Mouse (Mus musculus): ENCODE results near the gene B3gnt8. TPM values are rescaled to one million over a fixed set of nuclear protein-coding genes. Genes with fewer than 3 reads are reported as not detected.

Gene B3gnt8
- total RNA-seq, 2 experiments from 2014 or later: 0.65 to 0.68 TPM

- Histone ChIP-seq H3K27ac (no peak overlapping the region), H3K4me3 (no peak overlapping the region)
- no peak for TF ChIP-seq CTCF (IDR thresholded peaks at IDR 0.05)
- intact Hi-C loops (cut with DNase I): no loop called here
- DNase-seq (ENCODE audit: extremely low spot score in 1 of 2, low spot score in 2 of 2): no peak
Observed at GRCm38 (mm10) chr7:25645074-25645473, 18.6 kb downstream of the B3gnt8 start.

GRCm38 (mm10) chr7:25647574-25648123 lies 21.2 kb downstream of the B3gnt8 start:
- Histone ChIP-seq H3K4me3 (no peak overlapping the region), H3K27ac (no peak overlapping the region)
- TF ChIP-seq CTCF (IDR thresholded peaks at IDR 0.05): peak; percentile 1; the same call in 1 of the 2 replicates
- intact Hi-C loops (cut with DNase I): no loop called here
- no peak for DNase-seq (ENCODE audit: extremely low spot score in 1 of 2, low spot score in 2 of 2)

DNA sequence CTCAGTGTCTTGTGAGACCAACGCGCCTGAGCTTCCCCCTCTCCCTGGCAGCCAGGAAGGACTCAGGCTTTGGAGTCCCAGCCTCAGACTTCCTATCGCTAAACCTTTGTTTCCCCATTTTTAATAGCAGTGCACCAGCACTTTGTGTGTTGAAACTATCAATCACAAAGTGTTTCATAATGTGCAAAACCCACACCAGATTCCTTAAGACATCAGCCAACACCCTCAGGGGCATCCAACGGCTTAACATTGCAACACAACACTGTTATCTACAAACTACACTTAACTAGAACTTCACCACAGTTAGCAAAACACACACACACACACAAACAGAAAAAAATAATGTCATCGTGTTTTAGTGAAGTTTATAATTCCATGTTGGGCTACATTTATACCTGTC lies 23.4 kb downstream of the B3gnt8 start:
- Histone ChIP-seq H3K27ac (no peak overlapping the region), H3K4me3 (no peak overlapping the region)
- TF ChIP-seq CTCF (IDR thresholded peaks at IDR 0.05): no peak
- no peak for DNase-seq (ENCODE audit: extremely low spot score in 1 of 2, low spot score in 2 of 2)
- intact Hi-C loops (cut with DNase I): no loop called here

DNA sequence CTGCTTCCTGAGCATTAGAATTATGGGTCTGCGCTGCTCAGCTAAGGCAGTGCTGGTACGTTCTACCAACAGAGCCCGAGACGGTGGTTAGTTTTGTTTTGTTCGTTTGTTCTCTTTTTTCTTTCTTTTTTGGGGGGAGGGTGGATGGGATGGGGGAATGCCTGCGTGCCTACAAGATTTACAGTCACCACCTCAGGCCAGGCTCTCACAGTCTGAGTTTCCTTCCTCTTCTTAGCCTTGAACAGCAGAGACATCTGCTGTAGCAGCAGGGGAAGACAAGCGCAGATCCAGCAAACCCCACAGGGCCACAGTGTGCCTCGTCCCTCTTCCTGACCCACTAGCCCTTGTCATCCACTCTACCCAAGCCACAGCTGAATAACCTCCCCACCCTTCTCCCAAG lies 24.8 kb downstream of the B3gnt8 start:
- Histone ChIP-seq H3K27ac (no peak overlapping the region), H3K4me3 (no peak overlapping the region)
- no peak for TF ChIP-seq CTCF (IDR thresholded peaks at IDR 0.05)
- intact Hi-C loops (cut with DNase I): no loop called here
- DNase-seq (ENCODE audit: extremely low spot score in 1 of 2, low spot score in 2 of 2): no peak

DNA sequence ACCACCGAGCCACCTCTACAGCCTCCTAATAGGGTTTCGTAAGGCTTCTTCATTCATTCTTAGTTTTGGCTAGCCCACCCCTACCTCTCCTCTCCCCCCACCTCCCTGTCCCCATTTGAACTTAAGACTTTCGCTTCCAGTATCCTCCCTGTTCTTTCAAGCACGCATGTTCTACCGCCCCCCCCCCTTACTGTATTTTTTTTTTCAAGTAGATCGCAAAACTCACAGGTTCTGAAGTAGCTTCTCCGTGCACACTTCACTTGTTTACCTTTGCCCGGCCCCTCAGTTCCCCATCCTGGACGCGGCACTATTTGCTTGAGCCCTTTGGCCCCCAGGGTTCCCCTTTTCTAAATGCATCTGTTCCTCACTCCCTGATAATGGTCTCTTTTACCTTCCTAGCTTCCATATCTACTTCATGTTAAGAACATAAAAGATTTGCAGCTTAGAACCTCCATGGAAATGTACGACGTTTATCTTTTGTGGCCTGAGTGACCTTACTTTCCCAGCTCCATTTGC lies 25.8 kb downstream of the B3gnt8 start:
- no peak for TF ChIP-seq CTCF (IDR thresholded peaks at IDR 0.05)
- intact Hi-C loops (cut with DNase I): no loop called here
- no peak for DNase-seq (ENCODE audit: extremely low spot score in 1 of 2, low spot score in 2 of 2)
- no peak overlapping the region for H3K4me3 ChIP-seq
- no peak overlapping the region for H3K27ac ChIP-seq

DNA sequence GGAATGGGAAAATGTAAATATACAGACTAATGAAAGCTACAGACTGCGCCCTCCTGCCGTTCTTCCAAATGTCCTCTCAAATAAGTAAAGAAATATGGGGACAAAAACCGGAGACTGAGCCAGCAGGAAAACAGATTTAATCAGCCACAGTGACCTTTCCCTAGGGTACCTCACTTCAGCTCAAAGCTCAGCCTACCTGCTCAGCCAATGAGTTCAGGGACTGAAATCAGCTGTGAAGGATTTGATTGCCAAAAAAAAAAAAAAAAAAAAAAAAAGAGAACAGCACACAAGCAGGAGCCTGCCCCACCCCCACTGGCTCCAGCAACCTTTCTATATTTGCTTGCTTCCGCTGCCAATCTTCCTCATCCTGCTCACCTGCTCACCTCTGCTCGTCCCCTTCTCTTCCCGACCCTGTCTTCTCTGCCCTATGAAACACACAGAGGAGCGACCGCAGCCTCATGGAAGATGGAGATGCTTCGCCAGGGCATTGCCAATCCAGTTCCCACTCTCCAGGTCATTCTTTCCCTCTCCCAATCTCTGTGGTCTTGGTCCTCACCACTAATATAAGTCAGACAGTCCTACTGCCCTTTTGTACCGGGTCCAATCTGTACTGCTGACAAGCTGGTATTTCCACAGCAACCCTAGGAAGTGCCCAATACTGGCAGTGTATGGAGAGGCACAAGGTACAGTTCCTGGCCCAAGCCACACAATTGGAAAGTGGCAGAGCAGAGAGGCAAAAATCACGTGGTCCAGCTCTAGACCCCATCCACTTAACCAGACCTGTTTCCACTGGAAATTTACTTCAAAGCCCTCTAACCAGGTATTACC lies 29.4 kb downstream of the B3gnt8 start:
- Histone ChIP-seq H3K4me3 (no peak overlapping the region), H3K27ac (no peak overlapping the region)
- no peak for DNase-seq (ENCODE audit: extremely low spot score in 1 of 2, low spot score in 2 of 2)
- intact Hi-C loops (cut with DNase I): no loop called here
- no peak for TF ChIP-seq CTCF (IDR thresholded peaks at IDR 0.05)

GRCm38 (mm10) chr7:25657785-25658184 lies 31.3 kb downstream of the B3gnt8 start:
- intact Hi-C loops (cut with DNase I): no loop called here
- DNase-seq (ENCODE audit: extremely low spot score in 1 of 2, low spot score in 2 of 2): no peak
- H3K4me3 ChIP-seq: peak overlapping the region; percentile 57
- TF ChIP-seq CTCF (IDR thresholded peaks at IDR 0.05): no peak
- H3K27ac ChIP-seq: peak overlapping the region; percentile 92; the same call in 1 of the 2 replicates

- H3K4me3 ChIP-seq: peak within 1 kb of the TSS; percentile 57
- peak within 1 kb of the TSS; percentile 92 for H3K27ac ChIP-seq
- TF ChIP-seq CTCF (IDR thresholded peaks at IDR 0.05): no peak
- intact Hi-C loops (cut with DNase I): loop anchor here (1.0 kb wide), 1 partner anchor 17 kb away; no protein-coding TSS in a partner anchor
- DNase-seq (ENCODE audit: extremely low spot score in 1 of 2, low spot score in 2 of 2): peak; percentile 98 to 99
Observed at GRCm38 (mm10) chr7:25658657-25659472, 32.4 kb downstream of the B3gnt8 start, which contains the start of the genes Bckdha and Exosc5. TSS of gene Bckdha (minus strand) at chr7:25658981. TSS of gene Exosc5 (plus strand) at chr7:25659164.

DNA sequence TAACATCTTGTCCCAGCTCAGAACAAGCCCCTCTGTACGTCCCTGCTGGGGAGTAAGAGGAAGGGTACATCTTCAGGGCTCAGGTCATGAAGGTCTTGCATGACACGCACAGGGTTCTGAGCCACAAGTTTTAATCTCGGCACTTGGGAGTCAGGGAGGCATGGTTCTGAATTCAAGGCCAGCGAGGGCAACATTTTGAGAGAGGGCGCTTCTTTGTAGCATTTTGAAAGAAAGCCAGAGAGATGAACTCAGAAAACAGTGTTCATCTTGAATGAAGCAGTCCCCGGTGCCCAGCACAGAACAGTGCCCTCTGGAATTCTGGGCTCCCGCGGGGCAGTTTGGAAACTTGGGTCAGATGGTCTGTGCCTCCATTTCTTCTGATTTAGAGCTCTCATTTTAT lies 39.9 kb downstream of the B3gnt8 start:
- H3K27ac ChIP-seq: no peak overlapping the region
- no peak for TF ChIP-seq CTCF (IDR thresholded peaks at IDR 0.05)
- no peak for DNase-seq (ENCODE audit: extremely low spot score in 1 of 2, low spot score in 2 of 2)
- no peak overlapping the region for H3K4me3 ChIP-seq
- intact Hi-C loops (cut with DNase I): no loop called here

GRCm38 (mm10) chr7:25669158-25669557 lies 42.7 kb downstream of the B3gnt8 start:
- Histone ChIP-seq H3K27ac (no peak overlapping the region), H3K4me3 (no peak overlapping the region)
- TF ChIP-seq CTCF (IDR thresholded peaks at IDR 0.05): no peak
- DNase-seq (ENCODE audit: extremely low spot score in 1 of 2, low spot score in 2 of 2): no peak
- intact Hi-C loops (cut with DNase I): no loop called here

DNA sequence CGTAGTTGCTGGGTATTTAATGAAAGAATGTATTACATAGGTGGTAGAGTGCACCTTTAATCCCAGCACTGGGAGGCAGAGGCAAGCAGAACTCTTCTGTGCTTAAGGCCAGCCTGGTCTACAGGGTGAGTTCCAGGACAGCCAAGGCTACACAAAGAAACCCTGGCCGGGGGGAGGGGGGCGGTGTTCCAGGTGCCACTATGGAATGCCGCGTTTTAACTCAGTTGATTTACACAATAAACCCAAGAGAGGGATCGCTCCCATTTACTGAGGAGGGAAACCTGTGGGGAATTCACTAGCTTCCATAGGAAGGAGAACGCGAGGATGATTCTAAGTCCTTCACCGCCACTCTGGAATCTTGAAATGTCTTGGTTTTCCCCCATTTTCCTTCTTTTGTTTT lies 43.2 kb downstream of the B3gnt8 start:
- no peak for DNase-seq (ENCODE audit: extremely low spot score in 1 of 2, low spot score in 2 of 2)
- intact Hi-C loops (cut with DNase I): no loop called here
- no peak overlapping the region for H3K4me3 ChIP-seq
- TF ChIP-seq CTCF (IDR thresholded peaks at IDR 0.05): no peak
- H3K27ac ChIP-seq: no peak overlapping the region

GRCm38 (mm10) chr7:25670096-25670495 lies 43.6 kb downstream of the B3gnt8 start:
- no peak overlapping the region for H3K4me3 ChIP-seq
- no peak overlapping the region for H3K27ac ChIP-seq
- intact Hi-C loops (cut with DNase I): no loop called here
- TF ChIP-seq CTCF (IDR thresholded peaks at IDR 0.05): no peak
- DNase-seq (ENCODE audit: extremely low spot score in 1 of 2, low spot score in 2 of 2): no peak
